Mouse (Mus musculus) c-Kit-positive CD71-positive TER-119-negative erythroid progenitor cells, embryonic 14.5 days (primary cell): Measurements from ENCODE around the gene Pcna.

ENCODE experiments used
- DNase-seq: peaks from one replicate; pipeline ENCODE4 v3.0.0-alpha.2; 2013; ENCODE audit warnings: low read depth

Pcna gene

DNA sequence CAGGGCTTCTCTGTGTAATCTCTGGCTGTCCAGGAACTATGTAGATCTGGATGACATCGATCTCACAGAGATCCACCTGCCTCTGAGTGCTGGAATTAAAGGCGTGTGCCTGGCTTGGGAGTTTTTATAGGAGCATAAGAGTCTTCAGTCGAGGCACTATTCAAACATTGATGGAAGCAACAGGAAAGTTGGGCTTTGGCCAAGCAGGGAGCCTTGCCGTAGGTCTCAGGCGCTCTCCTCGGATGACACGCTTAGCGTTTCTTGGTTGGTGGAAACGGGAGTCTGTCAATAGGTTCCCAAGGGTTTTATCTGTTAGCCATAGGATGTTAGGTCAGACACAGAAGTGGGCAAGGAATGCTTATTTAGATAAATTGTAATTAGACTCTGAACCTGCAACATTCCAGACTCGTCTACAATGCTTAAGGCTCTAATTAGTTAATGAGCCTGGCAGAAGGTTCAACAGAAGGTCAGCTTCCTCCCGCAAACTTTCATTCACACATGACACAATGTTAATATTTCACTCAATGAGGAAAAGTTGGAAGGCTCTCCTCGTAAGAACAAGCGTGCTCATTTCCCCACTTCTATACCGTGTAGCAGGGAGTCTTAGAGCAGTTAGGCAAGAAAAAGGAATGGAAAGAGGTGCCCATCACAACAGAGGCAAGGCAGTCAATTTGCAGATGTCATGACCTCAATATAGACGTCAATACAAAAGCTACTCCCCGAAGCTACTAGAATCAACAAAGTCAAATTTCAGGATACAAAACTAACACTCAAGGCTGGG, 18.9 kb downstream of the Pcna start:
- no peak for DNase-seq

DNA sequence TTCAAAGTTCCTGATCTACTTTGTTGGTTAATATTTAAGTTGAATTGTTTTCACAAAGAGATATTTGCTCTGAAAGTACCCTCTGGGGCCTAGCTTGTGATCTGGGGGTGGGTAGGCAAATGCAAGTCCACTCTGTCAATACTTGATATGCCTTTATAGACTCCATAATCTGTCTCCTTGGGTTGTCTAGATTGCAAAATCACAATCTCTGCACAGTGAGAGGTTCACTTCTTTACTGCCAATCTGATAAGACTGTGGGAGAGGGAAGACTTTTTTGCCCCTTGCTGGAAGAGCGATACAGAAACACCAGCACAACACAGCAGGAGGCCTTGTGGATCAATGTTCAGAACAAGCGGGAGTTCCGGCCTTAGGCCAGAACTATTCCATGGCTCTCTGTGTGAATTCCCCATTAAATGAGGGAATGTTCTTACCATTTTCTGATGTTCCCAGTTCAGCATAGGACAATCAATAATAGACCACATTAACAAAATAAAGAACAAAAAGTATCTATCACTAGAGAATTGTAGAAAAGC, 20.6 kb downstream of the Pcna start:
- no peak for DNase-seq

DNA sequence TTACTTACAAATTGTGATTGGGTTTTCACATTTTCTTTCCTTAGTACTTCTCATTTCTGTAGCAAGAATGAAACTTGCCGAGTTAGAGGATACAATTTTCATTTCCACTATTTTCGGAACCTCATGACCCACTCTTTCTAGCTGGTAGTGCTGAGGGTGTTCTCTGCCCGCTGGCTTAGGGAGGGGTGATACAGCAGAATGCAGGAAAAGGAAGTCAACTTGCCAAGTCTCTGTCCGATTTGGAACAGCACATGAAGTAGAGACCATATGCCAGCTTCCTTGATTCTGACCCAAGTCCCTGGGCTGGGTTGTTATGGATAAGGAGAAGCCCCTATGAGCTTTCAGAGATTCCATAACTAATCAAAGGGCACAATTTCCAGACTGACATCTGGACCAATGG, 28.8 kb downstream of the Pcna start:
- DNase-seq, result no peak

- DNase-seq, result no peak
Observed at GRCm38 (mm10) chr2:132221611-132222073, 31.5 kb downstream of the Pcna start.

GRCm38 (mm10) chr2:132211995-132212656, 41.0 kb downstream of the Pcna start:
- DNase-seq, result no peak

- no peak for DNase-seq
Observed at GRCm38 (mm10) chr2:132210806-132211312, 42.3 kb downstream of the Pcna start.

GRCm38 (mm10) chr2:132208246-132208881, 44.8 kb downstream of the Pcna start:
- peak; percentile 10 for DNase-seq

- DNase-seq, result no peak
Observed at GRCm38 (mm10) chr2:132206316-132206881, 46.7 kb downstream of the Pcna start.

- DNase-seq, result no peak
Observed at GRCm38 (mm10) chr2:132205549-132205948, 47.6 kb downstream of the Pcna start.

DNA sequence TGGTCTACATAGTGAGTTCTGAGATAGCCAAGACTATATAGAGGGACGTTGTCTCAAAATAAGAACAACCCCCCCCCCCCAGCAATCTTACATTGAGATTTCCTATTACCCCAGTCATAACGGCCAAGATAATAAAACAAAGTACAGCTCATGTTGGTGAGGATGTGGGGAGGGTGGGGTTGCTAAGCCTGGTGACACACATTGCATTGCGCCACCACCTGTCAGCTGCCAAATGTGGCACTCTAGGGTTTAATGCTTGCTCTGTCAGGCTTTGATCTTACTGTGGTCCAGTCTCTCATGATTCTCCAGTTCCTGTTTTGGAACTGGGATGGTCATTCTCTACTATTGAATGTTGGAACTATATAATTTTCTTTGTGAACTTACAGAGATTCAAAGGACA, 49.3 kb downstream of the Pcna start:
- DNase-seq, result no peak

- DNase-seq, result no peak
Observed at GRCm38 (mm10) chr2:132203186-132203585, 49.9 kb downstream of the Pcna start.
